In the genomic region with DNA sequence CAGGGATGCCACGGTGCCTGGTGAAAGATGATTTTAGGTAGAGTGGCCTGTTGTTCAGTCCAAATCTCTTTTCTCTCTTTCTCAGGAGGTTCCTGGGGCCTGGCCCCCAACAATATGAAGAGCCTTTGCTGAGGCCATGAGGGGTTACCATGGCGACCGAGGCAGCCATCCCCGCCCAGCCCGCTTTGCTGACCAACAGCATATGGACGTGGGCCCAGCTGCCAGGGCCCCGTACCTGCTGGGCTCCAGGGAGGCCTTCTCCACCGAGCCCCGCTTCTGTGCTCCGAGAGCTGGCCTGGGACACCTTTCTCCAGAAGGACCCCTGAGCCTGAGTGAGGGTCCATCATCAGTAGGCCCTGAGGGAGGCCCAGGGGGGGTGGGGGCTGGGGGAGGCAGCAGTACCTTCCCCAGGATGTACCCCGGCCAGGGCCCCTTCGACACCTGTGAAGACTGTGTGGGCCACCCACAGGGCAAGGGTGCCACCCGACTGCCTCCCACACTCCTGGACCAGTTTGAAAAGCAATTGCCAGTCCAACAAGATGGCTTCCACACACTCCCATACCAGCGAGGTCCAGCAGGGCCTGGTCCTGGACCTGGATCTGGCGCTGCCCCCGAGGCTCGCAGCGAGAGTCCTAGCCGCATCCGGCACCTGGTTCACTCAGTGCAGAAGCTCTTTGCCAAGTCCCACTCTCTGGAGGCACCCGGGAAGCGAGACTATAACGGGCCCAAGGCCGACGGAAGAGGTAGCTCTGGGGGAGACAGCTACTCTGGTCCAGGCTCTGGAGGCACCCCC, we compare ENCODE assay signal across 17 mouse cellular contexts. TPM values are rescaled to one million over a fixed set of nuclear protein-coding genes. Genes with fewer than 3 reads are reported as not detected.
DNase-seq lines count a peak whose midpoint lies in the region; ATAC-seq lines count a peak whose summit lies in the region.
"Had no signal": no experiment of that assay in that cellular context is flagged by ENCODE, and none has a peak within 500 bp of the region (broad histone marks: within the 10 kb centered on the region; RNA-seq: fewer than 3 reads in every experiment).

No protein-coding gene starts in this region.

- H3K4me3 ChIP-seq in heart, embryonic 11.5 days (ENCODE audit: low read depth, low read length), result no peak overlapping the region
- H3K4me3 ChIP-seq in hindbrain, embryonic 15.5 days, result no peak overlapping the region
- H3K4me3 ChIP-seq: gastrocnemius, adult 2 months; layer of hippocampus, adult 2 months; liver, embryonic 12.5 days had no signal

- no peak overlapping the region for H3K27ac ChIP-seq in heart, embryonic 11.5 days (ENCODE audit: low read depth, low read length)
- peak overlapping the region; percentile 3; the same call in 1 of the 2 replicates for H3K27ac ChIP-seq in hindbrain, embryonic 15.5 days (replicated peaks)
- H3K27ac ChIP-seq: gastrocnemius, adult 2 months; liver, embryonic 12.5 days had no signal

- no peak overlapping the region for H3K9ac ChIP-seq in heart, embryonic 11.5 days (ENCODE audit: low read depth, low read length)
- H3K9ac ChIP-seq in hindbrain, embryonic 15.5 days, result no peak overlapping the region
- H3K9ac ChIP-seq: liver, embryonic 12.5 days; lung, embryonic 14.5 days had no signal

- intact Hi-C loops in heart, postnatal 36 days (cut with DNase I), result no loop called here

- no peak overlapping the region for H3K4me2 ChIP-seq in heart, embryonic 11.5 days
- H3K4me2 ChIP-seq in hindbrain, embryonic 15.5 days, result no peak overlapping the region
- H3K4me2 ChIP-seq: liver, embryonic 12.5 days; lung, embryonic 14.5 days had no signal

- WGBS in heart, embryonic 11.5 days (ENCODE audit: insufficient replicate concordance), result 81% methylated on average over 25 of the region's 25 CpGs
- WGBS in hindbrain, embryonic 15.5 days, result 68% methylated on average over 25 of the region's 25 CpGs

- H3K9me3 ChIP-seq in heart, embryonic 11.5 days (replicated peaks; ENCODE audit: control insufficient read depth, low read length), result no peaks in the 10 kb centered on the region
- H3K9me3 ChIP-seq in hindbrain, embryonic 15.5 days, result no peaks in the 10 kb centered on the region
- H3K9me3 ChIP-seq: liver, embryonic 12.5 days had no signal

- no peaks in the 10 kb centered on the region for H3K4me1 ChIP-seq in heart, embryonic 11.5 days (ENCODE audit: control insufficient read depth, insufficient read depth, low read length)
- H3K4me1 ChIP-seq in hindbrain, embryonic 15.5 days (replicated peaks), result peaks cover 22% of the 10 kb centered on the region
- H3K4me1 ChIP-seq: liver, embryonic 12.5 days had no signal

- no peaks in the 10 kb centered on the region for H3K36me3 ChIP-seq in heart, embryonic 11.5 days (ENCODE audit: control insufficient read depth, insufficient read depth, low read length)
- H3K36me3 ChIP-seq in hindbrain, embryonic 15.5 days, result peaks cover 5% of the 10 kb centered on the region; the same call in 1 of the 2 replicates
- H3K36me3 ChIP-seq: liver, embryonic 12.5 days had no signal

- peak; percentile 77 for DNase-seq in cerebellum, adult 9-11 months
- no peak for DNase-seq in cerebellum, adult 18-20 months
- DNase-seq in heart, postnatal 36 days, result no peak
- peak; percentile 34 for DNase-seq in brain, adult 2 months (ENCODE audit: low read depth, low spot score)
- DNase-seq in adrenal gland, adult 8-10 months, result no peak
- DNase-seq in thymus, postnatal 0 days (ENCODE audit: low spot score), result no peak
- DNase-seq: gastrocnemius, adult 2 months; kidney, adult 18-20 months; kidney, postnatal 10 days; lung, embryonic 14.5 days; right cerebral cortex, postnatal 25 days; thymus, postnatal 4 days had no signal

- 0 out of 2 replicates have a peak, but pooled peaks have one; percentile 7 for ATAC-seq in heart, embryonic 11.5 days (replicated peaks; ENCODE audit: insufficient number of reproducible peaks, low FRiP score, low TSS enrichment)
- 0 out of 2 replicates have a peak, but pooled peaks have one; percentile 17 for ATAC-seq in hindbrain, embryonic 15.5 days (ENCODE audit: low FRiP score, low read depth)
- ATAC-seq: liver, embryonic 12.5 days had no signal

- 0 out of 2 replicates have a peak, but pooled peaks cover 3% of the 10 kb centered on the region for H3K27me3 ChIP-seq in heart, embryonic 11.5 days (ENCODE audit: control insufficient read depth, insufficient read depth, low read length)
- H3K27me3 ChIP-seq in hindbrain, embryonic 15.5 days, result no peaks in the 10 kb centered on the region

RNA-seq across cellular contexts. Expression of gene Dlgap3, which starts 25.7 kb away (rescaled TPM):
- 1.2 and 1.4 TPM in 2 replicates for polyA plus RNA-seq in heart, embryonic 11.5 days (2014; fragmentation: Nextera tagmentation; extraction: Ambion mirVana)
- total RNA-seq in heart, postnatal 36 days (2021), result under 1 TPM; 0.22 to 0.25 TPM
- polyA plus RNA-seq in hindbrain, embryonic 15.5 days (2015; fragmentation: Nextera tagmentation; extraction: Ambion mirVana), result 24.9 and 32.0 TPM in 2 replicates
- total RNA-seq in adrenal gland, adult 8-10 months (2022), result 1 to 10 TPM; 3.3 to 7.0 (median 5.8) TPM
- 0.55 and 0.80 TPM in 2 replicates for polyA plus RNA-seq in thymus, postnatal 0 days (2015; fragmentation: Nextera tagmentation; extraction: Ambion mirVana)
- total RNA-seq: gastrocnemius, adult 2 months; granulocyte monocyte progenitor cell, adult 5-6 weeks had no signal

RNA-seq across cellular contexts. Expression of gene Smim12, which starts 48.9 kb away (rescaled TPM):
- 62.2 and 67.7 TPM in 2 replicates for polyA plus RNA-seq in heart, embryonic 11.5 days (2014; fragmentation: Nextera tagmentation; extraction: Ambion mirVana)
- total RNA-seq in heart, postnatal 36 days (2021), result 10 to 100 TPM; 48.8 to 52.1 TPM
- 53.7 and 56.6 TPM in 2 replicates for polyA plus RNA-seq in hindbrain, embryonic 15.5 days (2015; fragmentation: Nextera tagmentation; extraction: Ambion mirVana)
- 10 to 100 TPM; 58.8 to 73.0 (median 67.6) TPM for total RNA-seq in adrenal gland, adult 8-10 months (2022)
- polyA plus RNA-seq in thymus, postnatal 0 days (2015; fragmentation: Nextera tagmentation; extraction: Ambion mirVana), result 57.9 and 59.4 TPM in 2 replicates

Comparison
In these comparisons a context has a peak if more than half of its experiments do, and no peak if none do; other contexts are left out.
1. DNase-seq: peak in cerebellum, adult 9-11 months (single experiment) and brain, adult 2 months (single experiment); none in cerebellum, adult 18-20 months (0 of 2), heart, postnatal 36 days (0 of 2), adrenal gland, adult 8-10 months (single experiment) and thymus, postnatal 0 days (single experiment).
2. RNA of gene Dlgap3, which starts 25.7 kb away (polyA plus RNA-seq): 24.9 to 32.0 TPM in hindbrain, embryonic 15.5 days; 1.2 to 1.4 TPM in heart, embryonic 11.5 days and 0.55 to 0.80 TPM in thymus, postnatal 0 days; every median in the first group is over 10 times any median in the second.